Mouse (Mus musculus): ENCODE data around the gene Ank3. TPM values are rescaled to one million over a fixed set of nuclear protein-coding genes. Genes with fewer than 3 reads are reported as not detected.

The Ank3 gene
- total RNA-seq, 1 experiment from 2014 or later, result 1.6 TPM

DNA sequence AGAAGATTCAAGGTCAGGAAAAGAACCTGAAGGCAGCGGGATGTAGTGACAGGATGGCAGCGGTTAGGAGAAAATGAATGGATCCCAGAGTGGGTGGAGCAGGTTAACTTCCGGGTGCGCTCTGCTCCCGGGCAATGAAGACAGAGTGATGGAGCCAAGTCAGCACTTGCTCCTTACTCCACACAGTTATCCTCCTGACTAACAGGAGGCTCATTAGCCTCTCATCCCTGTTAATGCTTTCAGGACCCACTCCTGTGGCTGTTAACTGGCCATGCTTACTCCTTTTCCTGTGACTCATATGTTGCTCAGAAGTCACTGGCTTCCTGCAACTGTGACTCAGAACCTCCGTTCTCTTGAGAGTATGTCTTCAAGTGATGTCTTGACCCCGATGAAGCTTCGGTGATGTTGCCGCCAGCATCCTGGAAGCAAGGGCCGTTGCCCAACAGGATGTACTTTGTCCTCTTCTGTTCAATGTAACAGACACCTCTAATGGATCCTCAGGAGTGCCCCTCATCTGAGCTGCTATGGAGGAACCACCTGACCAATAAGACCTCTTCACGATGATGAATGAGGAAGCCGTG lies 378.6 kb downstream of the Ank3 start:
- ATAC-seq (ENCODE audit: extremely low read depth, insufficient number of reproducible peaks, low FRiP score, poor library complexity, severe bottlenecking), result no peak

DNA sequence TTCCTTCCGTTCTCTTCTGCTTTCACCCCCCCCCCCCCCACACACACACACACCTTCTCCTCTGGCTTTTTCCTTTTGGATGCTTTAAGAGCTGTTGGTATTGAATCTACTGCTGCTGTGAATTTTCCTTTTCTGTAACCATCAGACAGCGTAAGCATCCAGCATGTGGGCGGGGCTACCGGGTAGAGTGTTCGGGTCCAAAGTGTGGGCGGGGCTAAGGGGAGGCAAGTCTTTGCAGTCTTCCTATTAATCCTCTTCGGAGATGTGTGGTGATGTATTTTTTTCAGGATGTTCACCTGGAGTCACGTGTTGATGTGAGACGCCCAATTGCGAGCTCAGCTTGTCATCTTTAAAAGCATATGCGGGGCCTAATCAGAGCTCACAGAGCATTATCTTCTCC lies 379.2 kb downstream of the Ank3 start:
- ATAC-seq (ENCODE audit: extremely low read depth, insufficient number of reproducible peaks, low FRiP score, poor library complexity, severe bottlenecking), result no peak

DNA sequence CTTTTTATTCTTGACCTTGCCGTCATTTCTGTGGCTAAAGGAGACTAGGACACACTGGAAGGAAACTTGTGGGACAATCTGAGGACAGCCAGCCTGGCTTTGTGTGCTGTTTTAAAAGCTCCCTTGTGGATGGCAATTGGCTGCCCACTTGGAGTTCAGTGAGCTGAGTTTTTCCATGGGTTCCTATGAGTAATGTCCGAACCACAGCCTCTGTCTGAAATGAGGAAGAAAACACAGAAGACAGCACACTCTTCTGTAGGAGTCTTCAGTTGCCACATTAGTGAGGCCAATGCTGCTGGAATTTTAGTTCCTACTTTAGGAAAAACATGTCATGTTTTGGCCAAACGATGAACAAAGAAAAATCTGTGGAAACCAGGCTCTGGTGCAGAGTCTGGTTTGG lies 380.7 kb downstream of the Ank3 start:
- ATAC-seq (ENCODE audit: extremely low read depth, insufficient number of reproducible peaks, low FRiP score, poor library complexity, severe bottlenecking), result no peak

DNA sequence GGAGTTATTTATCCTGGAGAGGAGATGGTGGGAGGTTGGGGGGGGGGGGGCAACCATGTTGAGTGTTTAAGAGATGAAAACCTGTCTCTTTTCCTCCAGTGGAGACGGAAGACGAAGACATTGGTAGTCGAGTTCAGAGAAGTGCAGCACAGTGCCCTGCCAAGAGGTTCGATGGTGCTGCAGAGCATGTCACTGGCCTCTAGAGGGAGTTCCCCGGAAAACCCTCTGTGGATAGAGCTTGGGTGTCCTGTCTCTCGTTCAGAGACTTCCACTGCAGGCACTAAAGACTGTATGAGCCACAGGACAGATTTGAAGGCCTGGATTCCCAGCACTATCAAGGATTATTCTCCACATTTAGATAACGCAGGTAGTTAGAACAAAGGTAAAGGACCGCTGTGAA lies 382.9 kb downstream of the Ank3 start:
- no peak for ATAC-seq (ENCODE audit: extremely low read depth, insufficient number of reproducible peaks, low FRiP score, poor library complexity, severe bottlenecking)

DNA sequence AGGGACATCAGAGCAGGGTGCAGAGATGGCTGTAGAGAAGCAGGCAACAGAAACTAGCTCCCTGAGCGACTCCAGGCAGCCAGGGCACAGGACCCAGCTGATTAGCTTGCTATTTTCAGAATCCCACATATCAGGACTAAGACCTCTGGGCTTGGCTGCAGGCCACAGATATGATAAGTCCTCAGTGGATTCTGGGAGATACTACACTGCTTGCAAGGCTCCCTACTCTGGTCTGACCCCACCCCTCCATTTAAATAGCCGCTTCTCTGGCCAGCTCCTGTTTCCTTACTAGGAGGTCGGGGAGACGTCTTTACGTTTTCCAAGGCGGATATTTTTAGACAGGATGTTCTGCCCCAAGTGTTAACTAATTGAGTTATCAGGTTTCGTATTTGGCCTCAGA lies 386.7 kb downstream of the Ank3 start:
- ATAC-seq (ENCODE audit: extremely low read depth, insufficient number of reproducible peaks, low FRiP score, poor library complexity, severe bottlenecking), result no peak

DNA sequence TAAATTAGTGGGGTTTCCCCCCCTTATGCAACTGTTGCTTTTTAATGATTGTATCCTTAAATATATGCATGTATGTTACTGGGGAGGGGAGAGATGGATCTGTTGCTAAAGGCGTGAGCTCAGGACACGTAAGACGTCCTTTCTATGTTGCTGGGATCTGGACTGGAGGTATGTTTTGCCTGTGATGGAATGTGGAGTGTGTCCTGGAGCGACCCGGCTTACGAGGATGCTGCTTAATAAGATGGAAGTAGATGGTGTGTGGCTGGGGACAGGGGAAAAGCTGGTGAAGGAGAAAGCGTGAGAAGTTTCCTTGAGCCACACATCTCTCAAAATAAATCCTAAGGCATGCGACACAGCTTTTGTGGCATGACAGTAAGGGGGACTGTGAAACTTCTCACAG lies 387.1 kb downstream of the Ank3 start:
- no peak for ATAC-seq (ENCODE audit: extremely low read depth, insufficient number of reproducible peaks, low FRiP score, poor library complexity, severe bottlenecking)

DNA sequence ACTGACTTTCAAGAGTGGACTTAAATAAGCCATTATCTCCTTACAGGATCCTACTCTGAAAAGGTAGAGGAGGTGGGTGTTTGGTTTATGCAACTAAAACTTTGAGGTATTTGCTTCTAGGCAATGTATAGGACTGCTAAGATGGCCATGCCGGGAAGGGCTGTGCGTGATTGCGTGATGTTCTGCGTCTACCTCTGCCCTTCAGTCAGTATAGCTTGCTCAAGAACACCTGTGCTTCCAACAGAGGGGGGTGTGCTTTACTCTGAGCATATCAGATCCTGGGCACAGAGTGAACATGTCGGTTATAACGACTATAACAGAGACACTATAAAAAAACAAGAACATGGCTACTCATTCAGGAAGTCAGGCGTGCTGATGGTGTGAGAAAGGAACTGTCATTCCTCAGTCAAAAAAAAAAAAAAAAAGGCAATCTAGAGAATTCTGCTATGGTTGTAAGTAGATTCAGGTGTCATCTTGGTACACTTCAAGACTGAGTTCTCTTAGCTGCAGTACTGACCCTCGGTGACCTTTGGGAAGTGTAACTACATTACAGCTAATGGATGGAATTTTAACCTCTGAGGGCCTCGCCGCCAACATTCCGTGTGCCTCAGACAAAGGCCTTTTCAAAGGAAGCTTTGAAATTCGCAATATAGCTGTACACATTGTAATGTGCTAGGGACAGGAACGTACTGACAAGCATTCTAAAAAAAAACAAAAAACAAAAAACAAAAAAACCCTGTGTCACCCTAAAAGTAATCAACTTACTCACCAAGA lies 387.8 kb downstream of the Ank3 start:
- no peak for ATAC-seq (ENCODE audit: extremely low read depth, insufficient number of reproducible peaks, low FRiP score, poor library complexity, severe bottlenecking)

DNA sequence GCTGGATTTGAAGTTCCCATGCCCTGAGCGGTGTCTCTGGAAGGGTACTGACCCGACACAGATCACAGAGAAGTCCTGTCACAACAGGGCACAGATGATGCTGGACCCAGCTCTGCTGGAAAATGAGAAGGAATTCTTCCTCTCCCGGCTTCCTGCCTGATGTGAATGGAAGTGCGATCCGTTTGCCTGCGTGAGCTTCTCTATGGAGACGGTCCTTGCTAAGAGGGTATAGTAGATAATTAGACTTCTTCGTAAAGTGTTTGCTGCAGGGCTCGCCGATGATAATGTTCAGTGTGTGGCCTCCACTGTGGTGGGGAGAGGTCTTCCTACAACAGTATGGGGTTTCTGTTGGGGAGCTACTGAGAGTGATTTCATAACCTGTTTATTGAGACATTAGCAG lies 388.8 kb downstream of the Ank3 start:
- ATAC-seq (ENCODE audit: extremely low read depth, insufficient number of reproducible peaks, low FRiP score, poor library complexity, severe bottlenecking), result no peak

DNA sequence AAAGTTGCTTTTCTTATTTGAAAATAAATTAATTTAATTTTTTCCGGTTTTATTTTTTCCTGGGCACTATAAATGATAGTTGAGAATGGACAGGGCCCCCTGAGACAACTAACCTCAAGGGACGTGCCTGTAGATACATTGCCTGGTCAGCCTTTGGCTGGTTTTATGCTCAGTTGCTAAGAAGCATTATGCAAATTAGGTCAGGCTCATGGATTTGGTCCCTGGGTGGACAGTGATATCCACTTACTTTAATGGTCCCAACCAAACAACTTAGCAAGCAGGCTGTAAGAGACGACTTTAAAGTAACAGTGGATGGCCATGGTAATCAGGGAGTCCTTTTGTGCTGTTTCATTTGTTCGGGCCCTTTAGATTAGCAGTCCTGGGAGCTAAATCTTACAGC lies 392.0 kb downstream of the Ank3 start:
- ATAC-seq (ENCODE audit: extremely low read depth, insufficient number of reproducible peaks, low FRiP score, poor library complexity, severe bottlenecking), result no peak

DNA sequence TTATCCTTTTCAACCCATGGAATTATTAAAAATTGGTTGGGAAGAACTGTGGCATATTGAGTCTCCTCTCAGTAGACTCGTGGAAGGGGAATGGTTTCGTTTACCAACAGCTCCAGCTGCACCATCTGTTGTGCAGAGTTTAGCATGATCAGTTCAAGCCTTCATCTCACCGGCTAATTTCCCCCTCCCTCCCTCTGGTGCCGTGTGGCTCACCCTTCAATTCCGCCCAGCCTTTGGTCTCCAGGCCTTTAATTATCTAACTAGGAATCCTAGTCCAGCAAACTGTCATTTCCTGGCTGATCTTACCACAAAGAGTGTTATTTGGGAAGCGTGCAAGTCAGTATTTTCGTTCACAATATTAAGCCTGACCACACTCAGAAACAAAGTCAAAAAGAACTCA lies 393.4 kb downstream of the Ank3 start:
- ATAC-seq (ENCODE audit: extremely low read depth, insufficient number of reproducible peaks, low FRiP score, poor library complexity, severe bottlenecking), result no peak

DNA sequence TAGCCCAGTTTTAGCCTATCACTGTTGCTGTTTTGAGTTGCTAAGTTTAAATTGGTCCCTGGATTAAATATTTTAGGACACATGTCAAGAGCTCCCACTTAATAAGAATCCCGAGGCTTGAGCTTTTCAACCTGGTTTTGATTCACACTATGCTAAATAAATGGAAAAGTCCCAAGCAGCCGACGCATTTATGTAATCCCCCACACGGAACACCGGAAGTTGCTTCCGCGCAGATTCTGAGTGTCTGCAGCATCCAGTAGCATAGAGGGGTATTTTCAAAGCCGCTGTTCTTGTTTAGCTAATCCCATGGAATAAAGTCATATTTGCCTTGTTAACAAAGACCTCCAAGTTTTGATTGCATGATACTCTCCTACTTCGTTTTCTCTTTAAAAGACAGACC lies 393.8 kb downstream of the Ank3 start:
- ATAC-seq (ENCODE audit: extremely low read depth, insufficient number of reproducible peaks, low FRiP score, poor library complexity, severe bottlenecking), result no peak

DNA sequence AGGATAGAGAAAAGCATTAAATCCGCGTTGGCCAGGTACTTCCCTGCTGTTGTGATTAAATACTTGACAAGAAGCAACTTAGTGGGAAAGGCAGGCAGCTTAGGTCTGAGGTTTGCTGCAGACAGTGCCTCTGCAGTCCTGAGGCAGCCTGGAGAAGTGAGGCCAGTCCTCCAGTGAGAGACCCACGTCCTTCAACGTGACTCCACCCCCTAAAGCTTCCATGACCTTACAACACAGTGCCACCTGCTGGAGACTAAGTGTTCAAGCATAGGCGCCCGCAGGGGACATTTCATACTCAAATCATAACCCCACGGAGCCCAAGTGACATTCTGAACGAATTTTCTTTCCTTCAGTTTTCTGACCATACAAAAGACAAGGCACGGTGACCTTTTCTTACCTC lies 394.5 kb downstream of the Ank3 start:
- no peak for ATAC-seq (ENCODE audit: extremely low read depth, insufficient number of reproducible peaks, low FRiP score, poor library complexity, severe bottlenecking)

DNA sequence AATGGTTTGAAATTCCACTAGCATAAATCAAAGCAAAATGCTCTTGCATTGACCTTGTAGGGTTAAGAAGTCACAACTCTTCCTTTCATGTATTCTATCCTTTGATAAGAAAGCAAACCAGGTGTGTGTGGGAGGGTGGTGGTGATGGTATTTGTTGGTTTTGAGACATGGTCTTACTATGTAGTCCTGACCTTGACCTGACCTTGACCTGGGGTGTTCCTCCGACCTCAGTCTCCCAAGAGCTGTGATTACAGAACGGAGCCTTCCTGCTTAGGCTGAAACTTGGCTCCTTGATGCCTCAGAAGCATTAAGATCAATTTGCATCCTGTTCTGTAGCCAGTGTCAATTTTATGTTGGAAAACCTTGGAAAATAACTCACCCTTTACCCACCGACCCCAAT lies 397.1 kb downstream of the Ank3 start:
- no peak for ATAC-seq (ENCODE audit: extremely low read depth, insufficient number of reproducible peaks, low FRiP score, poor library complexity, severe bottlenecking)

DNA sequence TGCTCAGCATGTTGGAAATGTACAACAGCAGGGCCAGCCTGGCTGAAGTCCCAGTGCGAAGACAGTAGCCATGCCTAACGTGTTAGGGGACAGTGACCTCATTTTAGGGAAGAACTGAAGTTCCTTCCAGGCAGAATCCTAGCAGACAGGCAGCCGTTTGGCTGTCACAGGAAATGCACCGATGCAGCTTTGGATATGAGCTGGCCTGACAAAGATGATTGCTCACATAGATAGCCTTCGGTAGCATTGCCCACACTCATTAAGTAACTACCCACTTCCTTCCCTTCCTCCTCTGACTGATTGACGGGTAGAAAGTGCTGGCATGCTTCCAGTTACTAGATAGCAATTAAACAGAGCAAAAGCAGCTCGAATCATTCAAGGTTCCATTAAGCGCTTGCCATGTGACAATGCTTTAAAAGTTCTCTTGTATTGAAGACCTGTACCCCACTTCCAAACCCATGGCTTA lies 397.9 kb downstream of the Ank3 start:
- ATAC-seq (ENCODE audit: extremely low read depth, insufficient number of reproducible peaks, low FRiP score, poor library complexity, severe bottlenecking), result no peak

DNA sequence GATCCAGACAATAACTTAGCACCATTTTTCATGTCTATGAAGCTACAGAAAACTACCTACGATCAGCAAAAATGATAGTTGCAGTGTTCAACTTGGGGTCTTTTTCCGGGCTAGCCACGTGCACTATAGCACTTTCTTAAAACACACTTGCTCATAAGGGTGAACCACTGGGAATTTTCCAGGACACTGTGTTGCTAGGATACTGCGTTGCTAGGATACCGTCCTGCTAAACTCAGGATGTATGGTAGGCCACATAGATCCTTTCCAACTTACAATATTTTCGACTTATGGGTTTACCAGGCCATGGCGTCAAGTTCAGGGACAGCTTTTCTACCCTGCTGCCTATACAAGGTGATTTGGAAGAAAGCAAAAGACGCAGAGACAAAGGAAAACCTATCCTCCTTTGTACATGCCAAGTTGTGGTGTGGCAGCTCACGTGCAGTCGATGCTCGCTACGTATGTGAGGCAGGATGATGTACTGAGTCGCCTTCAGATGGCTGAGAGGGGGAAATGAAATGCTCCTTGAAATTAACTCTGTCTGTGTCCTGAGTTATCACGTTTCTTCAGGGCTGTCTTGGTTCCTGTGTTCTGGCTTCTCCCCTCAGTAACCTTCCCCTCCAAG lies 404.7 kb downstream of the Ank3 start:
- ATAC-seq (ENCODE audit: extremely low read depth, insufficient number of reproducible peaks, low FRiP score, poor library complexity, severe bottlenecking), result no peak

DNA sequence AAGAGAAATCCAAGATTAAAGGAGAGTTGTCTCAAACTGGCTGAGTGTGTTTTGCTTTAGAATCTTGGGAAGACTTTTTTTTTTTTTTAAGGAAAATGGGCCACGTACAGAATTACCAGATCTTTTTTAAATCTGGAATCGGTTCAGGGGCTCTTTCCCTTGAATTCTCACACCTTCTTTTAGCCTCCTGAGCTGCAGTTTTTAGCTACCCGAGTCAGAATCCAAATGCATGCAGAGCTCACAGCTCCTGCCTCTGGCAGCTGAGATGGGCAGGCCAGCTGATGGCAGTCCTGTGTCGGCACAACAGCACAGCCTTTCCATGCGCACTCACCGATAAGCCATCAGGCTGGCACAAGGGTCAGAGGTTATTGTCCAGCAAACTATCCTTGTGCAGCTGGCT lies 406.0 kb downstream of the Ank3 start:
- no peak for ATAC-seq (ENCODE audit: extremely low read depth, insufficient number of reproducible peaks, low FRiP score, poor library complexity, severe bottlenecking)

DNA sequence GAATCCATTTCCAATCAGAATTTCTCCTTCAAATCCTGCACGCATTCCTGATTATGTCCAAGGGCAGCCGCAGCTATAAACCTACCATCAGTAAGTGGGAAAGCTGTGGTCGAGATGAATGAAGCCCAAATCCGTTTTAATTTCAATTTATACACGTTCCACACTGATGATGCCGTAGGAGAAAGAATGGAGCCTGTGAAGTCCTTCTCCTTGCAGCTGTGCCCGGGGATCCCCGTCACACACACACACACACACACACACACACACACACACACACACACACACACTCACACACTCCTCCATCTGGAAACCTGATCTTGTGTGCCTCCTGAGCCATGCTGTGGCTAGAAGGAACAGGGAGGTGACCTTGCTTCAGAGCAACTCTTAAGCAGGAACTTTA lies 412.2 kb downstream of the Ank3 start:
- ATAC-seq (ENCODE audit: extremely low read depth, insufficient number of reproducible peaks, low FRiP score, poor library complexity, severe bottlenecking), result no peak

DNA sequence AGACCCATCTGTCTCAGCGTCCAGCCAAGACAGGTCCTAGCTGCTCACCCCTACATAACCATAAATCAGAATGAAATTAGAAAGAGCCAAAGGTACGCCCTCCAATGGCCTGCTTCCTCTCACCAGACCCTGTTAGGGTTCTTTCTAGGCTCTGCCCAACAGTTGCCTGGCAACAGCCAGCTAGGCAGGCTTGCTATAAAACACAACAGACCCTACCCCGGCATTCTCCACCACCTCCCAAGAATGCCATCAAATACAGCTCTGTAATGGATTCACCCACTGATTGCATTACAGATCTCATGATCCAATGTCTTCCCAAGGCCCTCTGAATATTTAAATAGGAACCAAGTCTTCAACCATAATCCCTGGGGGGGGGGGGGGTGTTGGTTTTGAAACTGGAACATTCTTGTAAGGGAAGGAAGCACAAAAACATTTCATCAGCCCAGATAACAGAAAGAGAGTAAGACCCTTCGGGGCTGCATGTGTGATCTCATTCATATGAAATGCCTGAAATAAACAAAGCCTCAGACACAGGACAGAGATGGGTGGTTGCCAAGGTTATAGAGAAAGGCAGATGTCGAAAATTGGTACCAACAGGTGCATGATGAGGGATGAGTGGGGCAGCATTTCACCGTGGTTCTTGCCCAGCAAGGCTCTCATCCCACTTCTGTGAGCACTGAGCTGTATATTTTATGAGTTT lies 415.4 kb downstream of the Ank3 start:
- ATAC-seq (ENCODE audit: extremely low read depth, insufficient number of reproducible peaks, low FRiP score, poor library complexity, severe bottlenecking), result no peak

DNA sequence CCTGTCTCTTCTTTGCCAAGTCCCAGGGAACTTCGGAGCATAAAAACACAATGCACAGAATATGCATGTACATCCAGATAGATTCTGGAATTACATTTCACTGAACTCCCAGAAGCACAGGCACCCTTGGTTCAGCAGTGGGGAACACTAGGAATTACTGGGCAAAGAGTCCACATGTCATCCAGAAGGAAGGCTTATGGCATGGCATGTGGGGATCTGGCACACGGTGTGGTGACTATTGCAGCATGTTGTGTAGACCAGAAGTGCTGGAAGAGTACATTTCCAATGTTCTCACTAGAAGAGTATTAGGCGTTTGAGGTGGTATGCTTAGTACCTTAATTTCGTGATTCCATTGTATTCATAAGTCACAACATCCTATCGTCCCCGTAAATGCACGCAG lies 422.7 kb downstream of the Ank3 start:
- ATAC-seq (ENCODE audit: extremely low read depth, insufficient number of reproducible peaks, low FRiP score, poor library complexity, severe bottlenecking), result no peak

DNA sequence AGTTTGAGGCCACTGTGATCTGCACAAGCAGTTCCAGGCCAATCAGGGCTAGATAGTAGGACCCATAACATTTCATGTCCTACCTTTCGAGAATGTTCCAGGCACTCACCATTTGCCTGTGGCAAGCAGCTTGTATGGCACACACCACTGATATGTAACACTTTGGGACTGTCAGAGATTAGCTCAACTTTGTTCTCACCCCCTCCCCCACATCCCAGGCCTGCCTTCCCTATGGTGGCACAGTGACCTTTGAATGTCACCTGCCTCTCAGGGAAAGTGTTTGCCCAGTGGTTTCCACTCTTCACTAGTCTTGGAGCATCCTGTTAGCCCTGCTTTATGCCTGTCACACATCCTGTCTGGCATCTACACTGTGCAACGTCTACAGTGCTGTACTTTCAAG lies 430.2 kb downstream of the Ank3 start:
- no peak for ATAC-seq (ENCODE audit: extremely low read depth, insufficient number of reproducible peaks, low FRiP score, poor library complexity, severe bottlenecking)

Measured in neutrophil, adult 5-6 weeks (primary cell).